Comparison of ENCODE assay signal across 17 mouse cellular contexts in genomic region chr15:30423146-30423545, GRCm38 (mm10).
"Had no signal": no experiment of that assay in that cellular context is flagged by ENCODE, and none has a peak within 500 bp of the region (broad histone marks: within the 10 kb centered on the region; RNA-seq: fewer than 3 reads in every experiment).

No protein-coding gene starts in this region.

- ATAC-seq: liver, embryonic 12.5 days; lung, postnatal 0 days; midbrain, embryonic 13.5 days; midbrain, embryonic 15.5 days; midbrain, embryonic 16.5 days had no signal

- DNase-seq: left cerebral cortex, postnatal 4 days; liver; liver, embryonic 13.5 days; liver, postnatal 0 days; lung, adult 18-20 months; lung, adult 2 months; lung, embryonic 14.5 days; lung, postnatal 10 days; lung, postnatal 14 days; lung, postnatal 36 days; lung, postnatal 4 days; midbrain, embryonic 14.5 days had no signal
